Mouse (Mus musculus) CH12.LX (cell line): ENCODE data around the gene Trim47. TPM values are rescaled to one million over a fixed set of nuclear protein-coding genes. Genes with fewer than 3 reads are reported as not detected.

ENCODE experiments used
- DNase-seq: peaks from one replicate; pipeline ENCODE4 v3.0.0-alpha.2; 2013; ENCODE audit errors: extremely low read depth
- H3K27ac ChIP-seq: 2 replicates; pipeline ENCODE4 v1.5.1; 2012; ENCODE audit warnings: low read depth, mild to moderate bottlenecking, control low read depth, moderate library complexity; ENCODE audit not compliant: insufficient read depth
- H3K27me3 ChIP-seq: replicated peaks from 2 replicates; pipeline ENCODE3; 2012; ENCODE audit warnings: inconsistent platforms
- H3K36me3 ChIP-seq, 2 experiments: replicated peaks in 1 of 2; 2 replicates each; pipeline versions ENCODE3 to v1.6.1; 2012; ENCODE audit warnings: inconsistent platforms in 1 of 2, low read length in 1 of 2, mild to moderate bottlenecking in 1 of 2, mixed read lengths in 1 of 2, moderate library complexity in 1 of 2; ENCODE audit not compliant: control insufficient read depth in 1 of 2, insufficient read depth in 1 of 2
- H3K4me1 ChIP-seq, 2 experiments: 2 replicates each; pipeline ENCODE4 v1.6.1; 2012; ENCODE audit warnings: inconsistent platforms in 1 of 2, moderate library complexity in 1 of 2; ENCODE audit not compliant: insufficient read depth in 2 of 2, control insufficient read depth in 1 of 2
- H3K4me2 ChIP-seq: 2 replicates; pipeline ENCODE4 v1.6.1; 2012; ENCODE audit warnings: low read depth, mild to moderate bottlenecking, control low read depth; ENCODE audit not compliant: poor library complexity, insufficient read depth, severe bottlenecking
- H3K4me3 ChIP-seq, 3 experiments: fragments of 150-350 bp in 1 of 3; sonication (generic) in 1 of 3; replicated peaks in 1 of 3; 2 replicates each; pipeline versions ENCODE3 to v1.5.1; 2011 to 2012; ENCODE audit warnings: low read depth in 2 of 3, low read length in 2 of 3, mild to moderate bottlenecking in 2 of 3, moderate library complexity in 2 of 3, control low read depth in 1 of 3, improper control_type of control experiment in 1 of 3, inconsistent platforms in 1 of 3, mixed read lengths in 1 of 3; ENCODE audit not compliant: poor library complexity in 1 of 3
- H3K79me2 ChIP-seq: replicated peaks from 2 replicates; pipeline ENCODE4 v1.6.1; 2012; ENCODE audit warnings: mild to moderate bottlenecking, moderate library complexity; ENCODE audit not compliant: control insufficient read depth, poor library complexity, insufficient read depth, severe bottlenecking; ENCODE audit errors: extremely low read depth
- H3K9ac ChIP-seq: 2 replicates; pipeline ENCODE4 v1.6.1; 2012; ENCODE audit warnings: low read depth, mild to moderate bottlenecking, control low read depth, moderate library complexity; ENCODE audit not compliant: insufficient read depth
- H3K9me3 ChIP-seq: replicated peaks from 2 replicates; pipeline ENCODE3; 2012; ENCODE audit warnings: low read length, inconsistent platforms, mixed read lengths
- BHLHE40 ChIP-seq: IDR thresholded peaks from 2 replicates; pipeline ENCODE4 v1.6.1; 2011; ENCODE audit warnings: mild to moderate bottlenecking, low read depth, low read length, improper control_type of control experiment
- CHD1 ChIP-seq: IDR thresholded peaks from 2 replicates; pipeline ENCODE4 v1.6.1; 2012; ENCODE audit warnings: low read depth, low read length, improper control_type of control experiment, inconsistent platforms
- CHD2 ChIP-seq: IDR thresholded peaks from 2 replicates; pipeline ENCODE4 v1.6.1; 2011; ENCODE audit warnings: low read length, improper control_type of control experiment
- CTCF ChIP-seq, 2 experiments: IDR thresholded peaks in 1 of 2; conservative IDR thresholded peaks in 1 of 2; 2 replicates each; pipeline ENCODE4 v1.5.1; 2011 to 2012; ENCODE audit warnings: low read depth in 2 of 2, low read length in 2 of 2, improper control_type of control experiment in 1 of 2, inconsistent platforms in 1 of 2, mild to moderate bottlenecking in 1 of 2, moderate library complexity in 1 of 2
- ELF1 ChIP-seq: IDR thresholded peaks from 2 replicates; pipeline ENCODE4 v1.6.1; 2014; ENCODE audit warnings: low read depth, mild to moderate bottlenecking, inconsistent platforms, low read length, improper control_type of control experiment
- EP300 ChIP-seq: IDR thresholded peaks from 2 replicates; pipeline ENCODE4 v1.6.1; 2011; ENCODE audit warnings: low read length, improper control_type of control experiment
- ETS1 ChIP-seq: conservative IDR thresholded peaks from 2 replicates; pipeline ENCODE4 v1.6.1; 2012; ENCODE audit warnings: low read depth, mild to moderate bottlenecking, inconsistent platforms, low read length, improper control_type of control experiment, moderate library complexity
- HCFC1 ChIP-seq: IDR thresholded peaks from 2 replicates; pipeline ENCODE4 v1.6.1; 2012; ENCODE audit warnings: low read depth, mild to moderate bottlenecking, inconsistent platforms, low read length, improper control_type of control experiment
- IRF4 ChIP-seq: IDR thresholded peaks from 2 replicates; pipeline ENCODE4 v1.6.1; 2014; ENCODE audit warnings: low read depth, mild to moderate bottlenecking, inconsistent platforms, low read length, improper control_type of control experiment
- JUND ChIP-seq: conservative IDR thresholded peaks from 2 replicates; pipeline ENCODE4 v1.6.1; 2011; ENCODE audit warnings: low read depth, low read length, improper control_type of control experiment
- KAT2A ChIP-seq: IDR thresholded peaks from 2 replicates; pipeline ENCODE4 v1.6.1; 2012; ENCODE audit warnings: low read length, improper control_type of control experiment, inconsistent platforms; ENCODE audit not compliant: insufficient replicate concordance
- MAFK ChIP-seq: IDR thresholded peaks from 2 replicates; pipeline ENCODE4 v1.6.1; 2011; ENCODE audit warnings: low read length, improper control_type of control experiment; ENCODE audit not compliant: insufficient replicate concordance
- MAX ChIP-seq: IDR thresholded peaks from 2 replicates; pipeline ENCODE4 v1.6.1; 2011; ENCODE audit warnings: low read length, improper control_type of control experiment
- MEF2A ChIP-seq: IDR thresholded peaks from 2 replicates; pipeline ENCODE4 v1.6.1; 2014; ENCODE audit warnings: low read depth, mild to moderate bottlenecking, inconsistent platforms, low read length, improper control_type of control experiment, borderline replicate concordance
- PAX5 ChIP-seq: IDR thresholded peaks from 2 replicates; pipeline ENCODE4 v1.6.1; 2012; ENCODE audit warnings: low read length, inconsistent platforms, mixed read lengths
- POLR2A ChIP-seq: IDR thresholded peaks from 2 replicates; pipeline ENCODE4 v1.6.1; 2011; ENCODE audit warnings: low read depth, mild to moderate bottlenecking, improper control_type of control experiment, low read length
- POLR2AphosphoS2 ChIP-seq: IDR thresholded peaks from 2 replicates; pipeline ENCODE4 v1.6.1; 2011; ENCODE audit warnings: low read depth, low read length, improper control_type of control experiment
- RCOR1 ChIP-seq: conservative IDR thresholded peaks from 2 replicates; pipeline ENCODE4 v1.6.1; 2012; ENCODE audit warnings: low read depth, mild to moderate bottlenecking, inconsistent platforms, low read length, improper control_type of control experiment
- SMC3 ChIP-seq: IDR thresholded peaks from 2 replicates; pipeline ENCODE4 v1.6.1; 2011; ENCODE audit warnings: low read depth, low read length, improper control_type of control experiment
- TBP ChIP-seq: conservative IDR thresholded peaks from 2 replicates; pipeline ENCODE4 v1.6.1; 2011; ENCODE audit warnings: low read depth, low read length, improper control_type of control experiment
- USF1 ChIP-seq: IDR thresholded peaks from 2 replicates; pipeline ENCODE4 v1.6.1; 2014; ENCODE audit warnings: low read depth, mild to moderate bottlenecking, inconsistent platforms, low read length, improper control_type of control experiment
- ZC3H11A ChIP-seq: IDR thresholded peaks from 2 replicates; pipeline ENCODE4 v1.6.1; 2012; ENCODE audit warnings: low read depth, mild to moderate bottlenecking, inconsistent platforms, low read length, improper control_type of control experiment
- ZKSCAN1 ChIP-seq: IDR thresholded peaks from 2 replicates; pipeline ENCODE4 v1.6.1; 2012; ENCODE audit warnings: low read depth, inconsistent platforms, low read length, improper control_type of control experiment, borderline replicate concordance
- ZMIZ1 ChIP-seq: IDR thresholded peaks from 2 replicates; pipeline ENCODE4 v1.6.1; 2012; ENCODE audit warnings: low read depth, mild to moderate bottlenecking, inconsistent platforms, low read length, improper control_type of control experiment
- dilution Hi-C: fragments of 300-500 bp; cut with MboI; formaldehyde crosslinking; loops from 2 replicates; pipeline ENCODE4 v1.14.3; 2020; ENCODE audit warnings: low sequenced_read_pairs; ENCODE audit not compliant: extremely low pct_unique_long_range_greater_than_20kb, extremely low pct_ligation_motif_present
- in situ Hi-C: fragments of 300-500 bp; cut with MboI; formaldehyde crosslinking; loops from 3 replicates; pipeline ENCODE4 v1.14.3; 2019; ENCODE audit warnings: low sequenced_read_pairs, low pct_ligation_motif_present, low pct_unique_long_range_greater_than_20kb, mixed read lengths
- polyA plus RNA-seq: library from polyadenylated mRNA; unstranded; fragments of >175 nt; gene quantifications from 2 replicates; pipeline ENCODE4 v1.2.1, GENCODE M21; 2012; ENCODE audit warnings: low read depth; ENCODE audit not compliant: insufficient read length
- total RNA-seq, 2 experiments: library from RNA; depleted of rRNA; stranded (reverse); fragments of 300-350 nt in 1 of 2; fragments of >200 nt in 1 of 2; gene quantifications; 2 replicates each; pipeline ENCODE4 v1.2.3; 2012 to 2014

The Trim47 gene
- total and polyA plus RNA-seq, 3 experiments, result 0.21 to 0.38 TPM; not detected in 1

DNA sequence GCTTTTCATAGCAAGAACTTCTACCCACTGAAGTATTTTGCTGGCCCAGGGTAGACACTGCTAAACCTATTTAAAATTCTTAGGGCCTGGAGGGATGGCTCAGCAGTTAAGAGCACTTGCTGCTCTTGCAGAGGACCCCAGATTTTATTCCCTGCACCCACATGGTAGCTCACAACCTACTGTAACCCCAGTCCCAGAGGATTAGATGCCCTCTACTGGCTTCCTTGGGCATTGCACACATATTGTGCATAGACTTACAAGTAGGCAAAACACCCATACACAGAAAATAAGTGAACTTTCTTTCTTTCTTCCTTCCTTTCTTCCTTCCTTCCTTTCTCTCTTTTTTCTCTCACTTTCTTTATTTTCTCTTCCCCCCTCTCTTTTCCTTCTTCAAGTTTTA, 9.2 kb downstream of the Trim47 start:
- TF ChIP-seq CTCF (conservative IDR thresholded peaks at IDR 0.05 in 1 of 2, IDR thresholded peaks at IDR 0.05 in 1 of 2; ENCODE audit: low read depth in 2 of 2, low read length in 2 of 2), result peak; percentile 44 to 53; a peak in 3 of 4 replicates
- TF ChIP-seq CHD2, result no peak
- TF ChIP-seq ELF1, result no peak
- Histone ChIP-seq H3K36me3 (peaks cover 0 to 8% of the 10 kb centered on the region in 2 experiments), H3K27me3 (no peaks in the 10 kb centered on the region), H3K9ac (no peak overlapping the region), H3K27ac (no peak overlapping the region), H3K4me1 (peaks cover 0 to 2% of the 10 kb centered on the region in 2 experiments; a peak in 2 of 4 replicates), H3K4me2 (no peak overlapping the region), H3K4me3 (no peak overlapping the region), H3K79me2 (no peaks in the 10 kb centered on the region), H3K9me3 (no peaks in the 10 kb centered on the region)
- no peak for DNase-seq
- in situ Hi-C loops (no loop called here), dilution Hi-C loops (no loop called here)

GRCm38 (mm10) chr11:116117241-116117640, 9.8 kb downstream of the Trim47 start:
- Histone ChIP-seq H3K4me1 (peaks cover 0 to 2% of the 10 kb centered on the region in 2 experiments; a peak in 2 of 4 replicates), H3K9me3 (no peaks in the 10 kb centered on the region), H3K9ac (no peak overlapping the region), H3K27me3 (no peaks in the 10 kb centered on the region), H3K4me2 (no peak overlapping the region), H3K36me3 (peaks cover 0 to 4% of the 10 kb centered on the region in 2 experiments), H3K79me2 (no peaks in the 10 kb centered on the region), H3K27ac (no peak overlapping the region), H3K4me3 (no peak overlapping the region)
- in situ Hi-C loops (no loop called here), dilution Hi-C loops (no loop called here)
- no peak for DNase-seq
- TF ChIP-seq ZKSCAN1 (no peak), ZMIZ1 (no peak), MEF2A (no peak), TBP (no peak), KAT2A (no peak), BHLHE40 (no peak)

- no peaks in the 10 kb centered on the region for H3K79me2 ChIP-seq
- no peaks in the 10 kb centered on the region for H3K27me3 ChIP-seq
- H3K4me2 ChIP-seq, result no peak overlapping the region
- in situ Hi-C loops (no loop called here), dilution Hi-C loops (no loop called here)
- H3K27ac ChIP-seq, result no peak overlapping the region
- no peak for DNase-seq
- no peak overlapping the region for H3K9ac ChIP-seq
- no peak for TF ChIP-seq MEF2A
- no peak for TF ChIP-seq ETS1
- TF ChIP-seq IRF4, result no peak
- TF ChIP-seq RCOR1, result no peak
- no peak for TF ChIP-seq POLR2A
- no peak for TF ChIP-seq ZMIZ1
- no peak for TF ChIP-seq EP300
- TF ChIP-seq BHLHE40, result no peak
- TF ChIP-seq CHD1, result no peak
- TF ChIP-seq POLR2AphosphoS2, result no peak
- TF ChIP-seq MAFK, result no peak
- TF ChIP-seq ZC3H11A, result no peak
- TF ChIP-seq USF1, result no peak
- TF ChIP-seq MAX, result no peak
- TF ChIP-seq SMC3, result no peak
- no peak for TF ChIP-seq CHD2
- no peak for TF ChIP-seq PAX5
- no peak for TF ChIP-seq JUND
- no peak for TF ChIP-seq HCFC1
- TF ChIP-seq, all 38 proteins: peak for 0
- Histone ChIP-seq H3K36me3 (no peaks in the 10 kb centered on the region), H3K4me1 (peaks cover 11 to 12% of the 10 kb centered on the region in 2 experiments), H3K9me3 (peaks cover 12% of the 10 kb centered on the region), H3K4me3 (no peak overlapping the region)
These were observed 15.3 kb downstream of the Trim47 start for GRCm38 (mm10) chr11:116111611-116112203.
